Mouse (Mus musculus): ENCODE measurements at regions not wholly inside any gene's neighbourhood (a gene's known extent, or its start where the extent isn't known, plus 50 kb on each side); places are given as distances from the start of the nearest gene placed in this dataset.
A peak's percentile ranks its signal among the peaks of the same experiment; 100 is the strongest.

DNA sequence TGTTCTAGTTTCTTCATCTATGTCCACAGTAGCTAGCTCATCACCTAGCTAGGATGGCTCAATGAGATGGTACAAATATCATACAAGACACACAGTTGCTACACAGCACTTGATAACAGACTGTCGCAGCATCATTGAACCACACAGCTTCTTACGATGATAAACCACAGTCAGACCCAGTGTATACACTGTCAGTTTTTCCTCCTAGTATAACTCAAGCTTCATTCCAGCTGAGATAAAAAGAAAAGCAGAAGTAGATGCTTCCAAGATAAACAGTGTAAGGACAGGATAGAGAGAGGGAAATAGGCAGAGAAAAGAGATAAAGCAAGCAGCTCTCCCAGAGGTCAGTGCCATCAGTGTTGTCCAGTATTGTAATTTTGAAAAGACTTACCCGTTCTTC is 92.1 kb upstream of the Cdkn3 start:
- no peaks in the 10 kb centered on the region for H3K36me3 ChIP-seq
- no peak overlapping the region for H3K27ac ChIP-seq
- peaks cover 7% of the 10 kb centered on the region; the same call in 1 of the 2 replicates for H3K27me3 ChIP-seq
- H3K9ac ChIP-seq (replicated peaks) = no peak overlapping the region
- peaks cover 9% of the 10 kb centered on the region for H3K4me1 ChIP-seq (replicated peaks)
- H3K9me3 ChIP-seq = peaks cover 7% of the 10 kb centered on the region; the same call in 1 of the 2 replicates
- H3K4me2 ChIP-seq = no peak overlapping the region
- WGBS = 97% methylated on average over 3 of the region's 3 CpGs
- ATAC-seq (ENCODE audit: insufficient number of reproducible peaks, insufficient read depth, low FRiP score, low TSS enrichment, low read depth) = no peak
- no peak overlapping the region for H3K4me3 ChIP-seq (replicated peaks)

DNA sequence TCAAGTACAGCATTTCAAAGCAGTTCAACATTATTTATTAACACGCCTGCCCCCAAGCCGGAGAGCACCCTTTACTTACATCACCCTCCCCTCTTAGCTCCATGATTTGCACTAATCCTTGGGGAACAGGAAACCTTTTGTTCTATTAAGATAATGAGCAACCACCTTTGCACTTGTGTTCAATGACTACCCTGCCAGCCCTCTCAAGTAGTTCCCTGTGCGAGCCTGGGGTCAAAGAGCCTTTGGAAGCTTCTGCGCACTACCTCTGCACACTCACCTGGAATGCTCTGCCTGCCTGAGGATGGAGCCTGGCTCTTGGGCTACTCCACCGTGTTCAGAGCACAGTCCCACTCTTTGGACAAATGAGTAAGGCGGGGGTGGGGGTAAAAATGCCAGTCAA is 96.0 kb upstream of the Cdkn3 start:
- peaks cover 28% of the 10 kb centered on the region for H3K4me1 ChIP-seq (replicated peaks)
- H3K9me3 ChIP-seq = 0 out of 2 replicates have a peak, but pooled peaks cover 2% of the 10 kb centered on the region
- no peak overlapping the region for H3K27ac ChIP-seq
- WGBS = 65% methylated on average over 6 of the region's 6 CpGs
- peaks cover 17% of the 10 kb centered on the region; the same call in 1 of the 2 replicates for H3K27me3 ChIP-seq
- no peak overlapping the region for H3K4me2 ChIP-seq
- H3K4me3 ChIP-seq (replicated peaks) = no peak overlapping the region
- no peak overlapping the region for H3K9ac ChIP-seq (replicated peaks)
- H3K36me3 ChIP-seq = no peaks in the 10 kb centered on the region
- no peak for ATAC-seq (ENCODE audit: insufficient number of reproducible peaks, insufficient read depth, low FRiP score, low TSS enrichment, low read depth)

DNA sequence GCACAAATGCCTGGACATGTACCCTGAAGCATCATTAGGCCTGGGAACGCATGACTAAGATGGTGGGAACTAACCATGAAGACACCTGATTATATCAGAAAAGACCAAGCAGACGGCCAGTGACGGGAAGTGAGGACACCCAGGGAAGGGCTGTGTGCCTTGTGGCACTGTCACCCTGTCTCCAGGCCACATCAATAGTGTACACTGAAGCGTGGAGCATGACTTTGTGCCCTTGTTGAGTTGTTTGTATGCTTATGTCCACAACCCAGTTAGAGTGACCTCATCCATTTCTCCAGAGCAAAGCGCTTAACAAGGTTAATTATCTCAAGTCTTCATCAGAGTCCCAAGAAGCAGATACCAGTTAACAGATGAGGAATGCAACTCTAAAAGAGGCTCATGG is 96.8 kb upstream of the Cdkn3 start:
- peaks cover 36% of the 10 kb centered on the region for H3K4me1 ChIP-seq (replicated peaks)
- H3K4me3 ChIP-seq (replicated peaks) = no peak overlapping the region
- no peak for ATAC-seq (ENCODE audit: insufficient number of reproducible peaks, insufficient read depth, low FRiP score, low TSS enrichment, low read depth)
- WGBS = 85% methylated on average over 5 of the region's 5 CpGs
- H3K9me3 ChIP-seq = no peaks in the 10 kb centered on the region
- H3K4me2 ChIP-seq = no peak overlapping the region
- no peak overlapping the region for H3K9ac ChIP-seq (replicated peaks)
- no peaks in the 10 kb centered on the region for H3K36me3 ChIP-seq
- H3K27ac ChIP-seq = no peak overlapping the region
- H3K27me3 ChIP-seq = peaks cover 17% of the 10 kb centered on the region; the same call in 1 of the 2 replicates

DNA sequence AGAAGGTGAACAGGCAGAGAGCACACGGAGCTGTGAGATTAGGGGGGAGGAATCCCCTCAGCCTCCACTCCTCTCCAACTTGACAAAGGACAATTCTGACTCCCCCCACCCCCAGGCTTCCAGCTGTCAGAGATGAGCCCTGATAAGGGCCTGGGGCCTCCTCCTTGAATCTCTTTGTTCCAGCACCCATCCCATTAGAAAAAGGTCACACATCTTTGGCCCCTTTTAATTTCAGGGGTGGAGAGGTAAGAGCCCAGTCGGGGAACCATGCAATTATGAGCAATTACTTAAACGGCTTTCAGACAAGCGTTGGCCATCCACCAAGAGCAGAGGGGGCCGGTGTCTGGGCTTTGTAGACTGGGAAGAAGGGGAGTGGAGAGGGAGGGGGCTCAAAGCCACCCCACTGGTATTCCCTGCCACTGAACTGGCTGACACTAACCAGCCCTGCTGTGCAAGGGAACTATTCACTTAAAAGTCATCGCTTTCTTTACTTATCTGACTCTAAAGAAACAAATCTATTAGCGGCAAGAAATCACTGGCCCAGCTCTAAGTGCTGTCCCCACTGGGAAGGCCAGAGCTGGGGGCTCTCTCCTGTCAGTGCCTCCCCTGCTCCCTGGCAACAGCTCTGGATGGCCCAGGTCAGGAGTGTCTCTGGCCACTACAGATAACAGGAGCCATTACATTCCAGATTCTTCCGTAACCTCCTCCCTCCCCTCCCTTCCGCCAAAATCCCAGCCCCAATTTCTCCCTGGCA is 98.4 kb upstream of the Cdkn3 start:
- Histone ChIP-seq H3K27ac (no peak overlapping the region), H3K27me3 (peaks cover 17% of the 10 kb centered on the region), H3K9ac (replicated peaks) (no peak overlapping the region), H3K4me3 (replicated peaks) (no peak overlapping the region), H3K4me2 (no peak overlapping the region; the same call in 1 of the 2 replicates), H3K36me3 (no peaks in the 10 kb centered on the region), H3K4me1 (replicated peaks) (peaks cover 39% of the 10 kb centered on the region), H3K9me3 (no peaks in the 10 kb centered on the region)
- WGBS = 8% methylated on average over 9 of the region's 9 CpGs
- ATAC-seq (ENCODE audit: insufficient number of reproducible peaks, insufficient read depth, low FRiP score, low TSS enrichment, low read depth) = no peak

DNA sequence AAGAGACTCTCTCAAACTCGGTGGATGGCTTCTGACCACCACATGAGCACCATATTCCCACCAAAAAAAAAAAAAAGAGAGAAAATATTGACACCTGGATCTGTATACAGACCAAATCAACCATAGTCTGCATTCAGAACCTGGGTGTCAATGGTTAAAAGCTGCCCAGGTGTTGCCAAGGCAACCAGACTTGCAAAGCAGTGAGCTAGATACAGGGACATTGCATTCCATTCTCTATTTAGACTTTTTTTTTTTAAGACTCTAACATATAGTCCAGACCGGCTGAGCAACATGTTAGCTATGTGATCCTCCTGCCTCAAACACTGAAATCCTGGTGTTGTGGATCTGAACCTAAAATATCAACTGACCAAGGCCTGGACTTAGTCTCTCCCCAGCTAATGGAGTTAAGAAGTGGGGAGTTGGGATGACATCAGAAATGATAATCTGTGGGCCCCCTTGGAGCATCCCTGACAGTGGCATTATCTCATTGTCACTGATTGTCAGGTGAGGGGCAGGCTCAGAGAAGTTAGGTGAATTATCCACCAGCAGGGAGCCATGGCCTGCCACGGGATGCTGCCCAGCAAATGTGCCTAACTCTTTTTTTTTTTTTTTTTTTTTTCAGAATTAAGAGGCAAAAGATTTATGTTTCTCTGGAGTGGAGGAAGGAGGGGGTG is 99.1 kb upstream of the Cdkn3 start:
- Histone ChIP-seq H3K4me1 (replicated peaks) (peaks cover 42% of the 10 kb centered on the region), H3K9me3 (no peaks in the 10 kb centered on the region), H3K27ac (no peak overlapping the region), H3K27me3 (peaks cover 17% of the 10 kb centered on the region), H3K36me3 (no peaks in the 10 kb centered on the region), H3K9ac (replicated peaks) (no peak overlapping the region), H3K4me2 (no peak overlapping the region), H3K4me3 (replicated peaks) (no peak overlapping the region)
- WGBS = 33% methylated on average over 3 of the region's 3 CpGs
- ATAC-seq (ENCODE audit: insufficient number of reproducible peaks, insufficient read depth, low FRiP score, low TSS enrichment, low read depth) = no peak

DNA sequence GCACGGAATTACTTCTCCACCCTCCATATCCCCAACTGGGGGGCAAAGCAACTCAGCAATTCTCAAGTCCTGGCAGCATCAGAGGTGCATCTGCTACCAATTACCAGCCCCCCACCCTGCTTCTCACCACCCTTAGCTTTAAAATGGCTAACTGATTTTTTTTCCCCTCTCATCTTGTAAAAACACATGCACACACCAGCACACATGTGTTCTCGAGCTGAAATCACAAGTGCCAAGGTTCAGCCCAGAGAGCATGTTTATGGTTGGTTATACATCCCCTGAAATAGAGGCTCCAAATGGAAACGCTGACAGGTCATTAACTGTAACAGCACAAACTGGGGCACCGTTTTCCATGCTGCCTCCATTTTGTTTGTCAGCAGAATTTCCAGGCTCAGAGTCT is 101.0 kb upstream of the Cdkn3 start:
- H3K27ac ChIP-seq = peak overlapping the region; percentile 80
- H3K27me3 ChIP-seq = peaks cover 17% of the 10 kb centered on the region
- no peaks in the 10 kb centered on the region for H3K36me3 ChIP-seq
- peaks cover 59% of the 10 kb centered on the region for H3K4me1 ChIP-seq (replicated peaks)
- no peak overlapping the region for H3K4me3 ChIP-seq (replicated peaks)
- no peaks in the 10 kb centered on the region for H3K9me3 ChIP-seq
- 13% methylated on average over 4 of the region's 4 CpGs for WGBS
- H3K4me2 ChIP-seq = no peak overlapping the region
- ATAC-seq (ENCODE audit: insufficient number of reproducible peaks, insufficient read depth, low FRiP score, low TSS enrichment, low read depth) = peak; percentile 75
- H3K9ac ChIP-seq (replicated peaks) = no peak overlapping the region

DNA sequence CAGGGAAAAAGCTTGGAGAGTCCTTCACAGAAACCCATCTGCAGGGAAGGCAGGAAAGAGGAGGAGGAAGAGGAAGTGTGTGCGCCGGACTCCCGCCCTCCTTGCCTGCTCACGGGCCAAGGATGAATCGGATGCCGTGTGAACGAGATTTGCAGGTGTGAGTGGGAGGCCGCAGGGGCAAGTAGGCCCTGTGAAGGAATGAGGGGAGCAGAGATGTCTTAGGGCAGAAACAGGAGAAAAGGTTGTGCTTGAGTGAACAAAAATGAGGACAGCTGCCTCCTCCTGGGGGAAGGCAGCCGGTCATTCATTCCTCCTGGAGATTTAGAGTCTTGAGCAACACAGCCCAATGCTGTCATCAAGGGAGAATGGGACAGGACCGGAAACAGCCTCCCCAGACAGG is 104.1 kb upstream of the Cdkn3 start:
- Histone ChIP-seq H3K36me3 (no peaks in the 10 kb centered on the region), H3K27ac (no peak overlapping the region), H3K27me3 (no peaks in the 10 kb centered on the region; the same call in 1 of the 2 replicates), H3K4me3 (replicated peaks) (no peak overlapping the region), H3K4me2 (no peak overlapping the region), H3K9me3 (no peaks in the 10 kb centered on the region), H3K4me1 (replicated peaks) (peaks cover 44% of the 10 kb centered on the region), H3K9ac (replicated peaks) (no peak overlapping the region)
- 70% methylated on average over 10 of the region's 10 CpGs for WGBS
- no peak for ATAC-seq (ENCODE audit: insufficient number of reproducible peaks, insufficient read depth, low FRiP score, low TSS enrichment, low read depth)

DNA sequence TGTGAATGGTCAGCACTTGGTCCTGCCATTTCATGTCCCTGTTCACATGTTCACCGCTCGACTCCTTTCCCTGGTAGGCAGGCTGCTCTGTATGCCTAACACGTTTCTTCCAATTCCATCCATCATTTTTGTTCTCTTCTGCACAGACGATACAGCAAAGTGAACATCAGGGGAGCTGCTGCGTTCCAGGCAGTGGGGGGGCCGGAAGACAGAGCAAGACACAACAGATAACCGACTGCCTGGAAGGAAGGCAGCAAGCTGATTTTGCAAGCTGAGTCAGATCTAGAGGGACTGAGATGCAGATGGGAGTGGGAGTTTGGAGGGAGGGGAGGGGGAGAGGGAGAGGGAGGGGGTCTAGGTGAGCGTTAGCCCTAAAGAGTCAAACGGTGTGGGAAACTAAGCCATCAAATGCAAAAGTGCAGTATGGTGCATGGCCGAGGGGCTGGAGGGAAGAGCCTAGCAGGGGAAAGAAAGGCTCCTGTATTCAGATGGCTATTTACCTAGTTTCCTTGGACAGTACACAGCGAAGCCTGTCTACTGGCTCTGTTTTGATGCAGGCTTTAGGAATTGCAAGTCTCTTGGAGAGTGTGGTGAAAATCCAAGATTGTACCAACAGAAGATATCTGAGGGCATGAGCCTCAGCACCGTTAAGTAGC is 112.9 kb upstream of the Cdkn3 start:
- Histone ChIP-seq H3K27me3 (no peaks in the 10 kb centered on the region), H3K36me3 (no peaks in the 10 kb centered on the region), H3K4me2 (no peak overlapping the region), H3K9ac (replicated peaks) (no peak overlapping the region), H3K27ac (no peak overlapping the region), H3K9me3 (no peaks in the 10 kb centered on the region), H3K4me1 (replicated peaks) (0 out of 2 replicates have a peak, but pooled peaks cover 3% of the 10 kb centered on the region), H3K4me3 (replicated peaks) (no peak overlapping the region)
- WGBS = 65% methylated on average over 12 of the region's 12 CpGs
- no peak for ATAC-seq (ENCODE audit: insufficient number of reproducible peaks, insufficient read depth, low FRiP score, low TSS enrichment, low read depth)

DNA sequence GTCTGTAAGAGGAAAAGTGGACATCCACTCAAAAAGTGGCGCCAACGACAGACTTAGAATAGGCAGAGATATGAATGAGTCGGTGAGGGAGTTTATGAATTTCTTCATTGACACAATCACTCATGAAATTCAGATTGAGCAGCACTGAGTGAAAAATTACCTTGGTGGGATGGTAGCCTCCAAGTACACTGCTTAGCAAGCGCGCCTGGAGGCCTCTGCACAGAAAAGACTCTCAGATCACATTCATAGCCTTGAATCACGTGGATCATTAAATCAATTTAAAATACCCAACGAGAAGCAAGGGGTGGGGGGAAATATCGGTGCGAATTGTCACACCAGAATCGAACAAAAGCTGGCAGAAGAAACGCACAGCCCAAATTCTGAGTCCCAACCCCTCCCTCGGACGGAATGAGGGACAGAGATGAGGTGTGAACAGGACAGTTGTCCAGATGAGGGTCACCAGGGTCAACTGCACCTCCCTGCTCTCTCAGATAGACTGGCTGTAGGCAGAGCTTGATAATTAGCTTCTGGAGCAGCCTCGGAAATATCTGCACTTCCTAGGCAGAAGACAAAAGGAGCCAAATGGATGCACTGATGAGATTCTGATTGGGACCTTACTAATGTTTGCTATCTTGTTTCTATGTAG is 113.5 kb upstream of the Cdkn3 start:
- H3K36me3 ChIP-seq = no peaks in the 10 kb centered on the region
- no peak overlapping the region for H3K27ac ChIP-seq
- WGBS = 72% methylated on average over 14 of the region's 14 CpGs
- H3K9me3 ChIP-seq = no peaks in the 10 kb centered on the region
- no peak overlapping the region for H3K4me2 ChIP-seq
- no peaks in the 10 kb centered on the region for H3K27me3 ChIP-seq
- no peak overlapping the region for H3K9ac ChIP-seq (replicated peaks)
- no peak overlapping the region for H3K4me3 ChIP-seq (replicated peaks)
- H3K4me1 ChIP-seq (replicated peaks) = 0 out of 2 replicates have a peak, but pooled peaks cover 3% of the 10 kb centered on the region
- ATAC-seq (ENCODE audit: insufficient number of reproducible peaks, insufficient read depth, low FRiP score, low TSS enrichment, low read depth) = no peak

DNA sequence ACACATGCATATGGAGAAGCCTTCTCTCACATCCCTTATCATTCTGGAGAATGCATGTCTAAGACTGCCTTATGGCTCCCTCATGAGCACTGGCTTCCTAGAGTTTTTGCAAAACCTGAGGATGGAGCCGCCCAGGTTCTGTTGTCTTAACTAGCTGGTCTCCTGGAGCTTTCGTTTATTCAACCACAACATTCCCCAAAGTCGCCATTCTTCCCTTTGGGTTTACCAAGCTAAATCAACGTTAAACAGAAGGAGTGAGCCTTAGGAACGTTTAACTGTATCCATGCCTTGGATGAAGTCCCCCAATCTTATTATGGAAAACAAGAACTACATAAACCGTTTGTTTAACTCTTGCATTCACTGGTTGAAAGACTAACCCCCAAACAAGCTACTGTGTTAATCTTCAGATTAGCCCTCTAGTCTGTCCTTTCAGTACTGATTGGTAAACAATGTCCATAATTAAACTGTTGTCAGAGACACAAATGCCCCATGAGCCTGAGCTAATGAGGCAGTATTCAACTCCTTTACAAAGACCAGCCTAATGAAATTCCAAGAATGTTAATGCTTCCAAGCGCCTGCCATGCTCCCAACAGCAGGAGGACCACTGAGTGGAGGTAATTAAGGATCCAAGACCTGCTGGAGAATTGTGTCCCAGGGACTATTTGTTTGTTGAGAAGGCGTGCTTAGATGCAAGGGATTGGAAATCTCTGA is 121.1 kb upstream of the Cdkn3 start:
- no peak overlapping the region for H3K4me2 ChIP-seq
- H3K4me3 ChIP-seq (replicated peaks) = no peak overlapping the region
- no peaks in the 10 kb centered on the region for H3K36me3 ChIP-seq
- 0 out of 2 replicates have a peak overlapping the region, but pooled peaks have one; percentile 8 for H3K27ac ChIP-seq
- H3K9ac ChIP-seq (replicated peaks) = no peak overlapping the region
- no peaks in the 10 kb centered on the region for H3K27me3 ChIP-seq
- peaks cover 17% of the 10 kb centered on the region for H3K4me1 ChIP-seq (replicated peaks)
- 31% methylated on average over 8 of the region's 8 CpGs for WGBS
- ATAC-seq (ENCODE audit: insufficient number of reproducible peaks, insufficient read depth, low FRiP score, low TSS enrichment, low read depth) = no peak
- H3K9me3 ChIP-seq = no peaks in the 10 kb centered on the region
